Mouse (Mus musculus) forebrain, embryonic 16.5 days (tissue): ENCODE data around the gene Nfkbia. TPM values are rescaled to one million over a fixed set of nuclear protein-coding genes. Genes with fewer than 3 reads are reported as not detected.

Source experiments
- ATAC-seq: fragments of 200-750 bp; cut with Nextera tagmentation; 2 replicates; pipeline ENCODE4 v1.8.0; 2017; ENCODE audit warnings: mild to moderate bottlenecking, moderate library complexity
- H3K27ac ChIP-seq: fragments of 300-500 bp; sonication (generic); 2 replicates; pipeline ENCODE4 v1.5.1; 2014; ENCODE audit warnings: low read length, control low read depth
- H3K27me3 ChIP-seq: fragments of 300-500 bp; sonication (generic); replicated peaks from 2 replicates; pipeline ENCODE4 v1.6.1; 2014; ENCODE audit warnings: low read length; ENCODE audit not compliant: control insufficient read depth, insufficient read depth
- H3K36me3 ChIP-seq: fragments of 300-500 bp; sonication (generic); 2 replicates; pipeline ENCODE4 v1.6.1; 2014; ENCODE audit not compliant: control insufficient read depth, insufficient read depth
- H3K4me1 ChIP-seq: fragments of 300-500 bp; sonication (generic); replicated peaks from 2 replicates; pipeline ENCODE4 v1.6.1; 2014; ENCODE audit warnings: low read length; ENCODE audit not compliant: control insufficient read depth, insufficient read depth
- H3K4me2 ChIP-seq: fragments of 300-500 bp; sonication (generic); 2 replicates; pipeline ENCODE4 v1.6.1; 2014; ENCODE audit warnings: mild to moderate bottlenecking, low read length, control low read depth
- H3K4me3 ChIP-seq: fragments of 300-500 bp; sonication (generic); replicated peaks from 2 replicates; pipeline ENCODE4 v1.5.1; 2014; ENCODE audit warnings: mild to moderate bottlenecking, low read length, control low read depth
- H3K9ac ChIP-seq: fragments of 300-500 bp; sonication (generic); replicated peaks from 2 replicates; pipeline ENCODE4 v1.6.1; 2014; ENCODE audit warnings: low read depth, low read length, control low read depth
- H3K9me3 ChIP-seq: fragments of 300-500 bp; sonication (generic); 2 replicates; pipeline ENCODE4 v1.6.1; 2016; ENCODE audit warnings: low read length; ENCODE audit not compliant: control insufficient read depth
- WGBS: fragments of 180-500 bp; shearing (Covaris S2); extraction: QIAGEN DNeasy Blood & Tissue Kit; methylation state at CpG from one replicate; pipeline ENCODE4 v1.1.7; 2014; 5-methylcytosine and 5-hydroxymethylcytosine counted together
- polyA plus RNA-seq: library from polyadenylated mRNA; unstranded; fragments of >200 nt; fragmentation: Nextera tagmentation; extraction: Ambion mirVana; gene quantifications from 2 replicates; pipeline ENCODE4 v1.2.1, GENCODE M21; 2015

The Nfkbia gene
- polyA plus RNA-seq, 1 experiment from 2014 or later, result 58.5 TPM

DNA sequence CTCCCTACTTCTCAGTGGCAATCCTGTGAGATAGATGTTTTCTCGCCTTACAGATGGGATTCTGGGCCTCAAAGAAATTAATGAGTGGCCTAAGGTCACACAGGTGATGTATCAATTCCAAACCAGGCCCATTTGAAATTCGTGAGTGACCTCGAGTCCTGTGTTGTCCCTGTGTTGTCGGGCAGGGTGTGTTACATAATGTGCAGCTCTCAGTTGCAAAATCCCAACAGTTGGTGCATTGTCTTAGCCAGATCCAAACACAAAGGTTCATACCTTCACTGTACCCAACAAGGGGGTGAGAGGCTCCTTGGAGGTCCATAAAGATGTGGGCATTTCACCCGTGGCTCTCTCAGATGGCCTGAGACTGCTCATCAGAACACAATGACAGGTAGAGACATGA lies 52.0 kb downstream of the Nfkbia start:
- H3K4me1 ChIP-seq, result peaks cover 13% of the 10 kb centered on the region
- H3K36me3 ChIP-seq, result no peaks in the 10 kb centered on the region
- H3K4me3 ChIP-seq, result no peak overlapping the region
- H3K9ac ChIP-seq, result no peak overlapping the region
- H3K27ac ChIP-seq, result no peak overlapping the region
- ATAC-seq, result no peak
- WGBS, result 84% methylated on average over 5 of the region's 5 CpGs
- H3K9me3 ChIP-seq, result no peaks in the 10 kb centered on the region
- no peaks in the 10 kb centered on the region for H3K27me3 ChIP-seq
- H3K4me2 ChIP-seq, result no peak overlapping the region

Other genes starting within 250 kb of the Nfkbia start
- gene 1110008L16Rik, start 193.1 kb downstream of the Nfkbia start, polyA plus RNA-seq, result 12.2 and 13.3 TPM in 2 replicates
- gene Ppp2r3c, start 189.6 kb downstream of the Nfkbia start, polyA plus RNA-seq, result 23.2 and 23.7 TPM in 2 replicates
- 434 and 452 TPM in 2 replicates for gene Psma6, start 108.4 kb downstream of the Nfkbia start, polyA plus RNA-seq
- gene Aldoart2, start 72.6 kb upstream of the Nfkbia start, polyA plus RNA-seq, result not detected in 2 replicates
- 1.6 and 1.7 TPM in 2 replicates for gene Insm2, start 106.8 kb upstream of the Nfkbia start, polyA plus RNA-seq